Mouse (Mus musculus) C2C12 (cell line): ENCODE measurements around the gene Znrf3. TPM values are rescaled to one million over a fixed set of nuclear protein-coding genes. Genes with fewer than 3 reads are reported as not detected.

ENCODE experiments used
- H3K27me3 ChIP-seq: one replicate; pipeline ENCODE4 v1.6.1; 2011; ENCODE audit not compliant: control insufficient read depth, insufficient read depth, insufficient read length
- H3K36me3 ChIP-seq: one replicate; pipeline ENCODE4 v1.6.1; 2011; ENCODE audit not compliant: control insufficient read depth, insufficient read depth
- H3K4me3 ChIP-seq: one replicate; pipeline ENCODE4 v1.5.1; 2011; ENCODE audit warnings: mild to moderate bottlenecking, control low read depth; ENCODE audit not compliant: poor library complexity, insufficient read depth, severe bottlenecking
- H3K79me2 ChIP-seq: one replicate; pipeline ENCODE4 v1.6.1; 2011; ENCODE audit not compliant: control insufficient read depth, insufficient read depth
- H3K79me3 ChIP-seq: one replicate; pipeline ENCODE4 v1.6.1; 2011; ENCODE audit warnings: low read depth, control low read depth
- H3ac ChIP-seq: one replicate; pipeline ENCODE3; 2011; ENCODE audit warnings: low read depth; ENCODE audit not compliant: control insufficient read depth, insufficient read length
- CEBPB ChIP-seq: IDR thresholded peaks from one replicate; pipeline ENCODE4 v1.6.1; 2011; ENCODE audit warnings: low read depth, mild to moderate bottlenecking, control low read depth, moderate library complexity
- CTCF ChIP-seq: IDR thresholded peaks from one replicate; pipeline ENCODE4 v1.5.1; 2011; ENCODE audit not compliant: control insufficient read depth, insufficient read depth, insufficient read length
- FOSL1 ChIP-seq: IDR thresholded peaks from one replicate; pipeline ENCODE4 v1.8.0; 2011; ENCODE audit warnings: mild to moderate bottlenecking, low read length; ENCODE audit not compliant: poor library complexity, insufficient read depth, severe bottlenecking
- MAX ChIP-seq: IDR thresholded peaks from one replicate; pipeline ENCODE4 v1.6.1; 2011; ENCODE audit warnings: mild to moderate bottlenecking, control low read depth
- MYOD1 ChIP-seq: IDR thresholded peaks from one replicate; pipeline ENCODE4 v1.6.1; 2011; ENCODE audit warnings: low read depth; ENCODE audit not compliant: control insufficient read depth, insufficient read length
- MYOG ChIP-seq: IDR thresholded peaks from one replicate; pipeline ENCODE4 v1.6.1; 2011; ENCODE audit not compliant: control insufficient read depth, insufficient read length; ENCODE audit errors: extremely low read depth
- USF1 ChIP-seq: IDR thresholded peaks from one replicate; pipeline ENCODE4 v1.6.1; 2011; ENCODE audit warnings: low read depth, mild to moderate bottlenecking, control low read depth, moderate library complexity
- polyA plus RNA-seq: library from polyadenylated mRNA; unstranded; fragments of >200 nt; fragmentation: generic; extraction: Trizol; gene quantifications from one replicate; pipeline ENCODE4 v1.2.1, GENCODE M21; 2012; ENCODE audit warnings: missing spikeins

Znrf3 gene
- polyA plus RNA-seq, 1 experiment = 4.0 TPM

GRCm38 (mm10) chr11:5255509-5256014 is 189.1 kb downstream of the Znrf3 start:
- peaks cover 31% of the 10 kb centered on the region for H3K79me3 ChIP-seq

GRCm38 (mm10) chr11:5254016-5254415 is 190.6 kb downstream of the Znrf3 start:
- Histone ChIP-seq H3K79me2 (peaks cover 86% of the 10 kb centered on the region), H3K27me3 (no peaks in the 10 kb centered on the region), H3K4me3 (no peak overlapping the region), H3K79me3 (peaks cover 39% of the 10 kb centered on the region), H3ac (no peak overlapping the region), H3K36me3 (no peaks in the 10 kb centered on the region)
- no peak for TF ChIP-seq CTCF

More at GRCm38 (mm10) chr11:5255509-5256014, 189.1 kb downstream of the Znrf3 start:
- no peak for TF ChIP-seq MAX
- TF ChIP-seq CTCF = no peak
- TF ChIP-seq USF1 = no peak
- no peak for TF ChIP-seq CEBPB
- TF ChIP-seq MYOG = no peak
- TF ChIP-seq MYOD1 = no peak
- no peak for TF ChIP-seq FOSL1
- H3ac ChIP-seq = no peak overlapping the region
- no peaks in the 10 kb centered on the region for H3K36me3 ChIP-seq
- H3K27me3 ChIP-seq = no peaks in the 10 kb centered on the region
- peaks cover 82% of the 10 kb centered on the region for H3K79me2 ChIP-seq
- H3K4me3 ChIP-seq = no peak overlapping the region

GRCm38 (mm10) chr11:5253528-5253927 is 191.1 kb downstream of the Znrf3 start:
- no peak overlapping the region for H3K4me3 ChIP-seq
- no peaks in the 10 kb centered on the region for H3K36me3 ChIP-seq
- TF ChIP-seq CTCF = no peak
- no peak for TF ChIP-seq USF1
- TF ChIP-seq MAX = no peak
- TF ChIP-seq FOSL1 = no peak

GRCm38 (mm10) chr11:5252727-5253126 is 191.9 kb downstream of the Znrf3 start:
- Histone ChIP-seq H3K79me2 (peaks cover 86% of the 10 kb centered on the region), H3K79me3 (peaks cover 35% of the 10 kb centered on the region), H3K27me3 (no peaks in the 10 kb centered on the region), H3K4me3 (no peak overlapping the region), H3K36me3 (no peaks in the 10 kb centered on the region), H3ac (no peak overlapping the region)
- no peak for TF ChIP-seq FOSL1
- no peak for TF ChIP-seq MYOD1
- no peak for TF ChIP-seq CTCF
- no peak for TF ChIP-seq MAX
- no peak for TF ChIP-seq MYOG
- TF ChIP-seq CEBPB = no peak
- no peak for TF ChIP-seq USF1

More at GRCm38 (mm10) chr11:5253528-5253927, 191.1 kb downstream of the Znrf3 start:
- Histone ChIP-seq H3K27me3 (no peaks in the 10 kb centered on the region), H3ac (no peak overlapping the region), H3K79me2 (peaks cover 86% of the 10 kb centered on the region), H3K79me3 (peaks cover 35% of the 10 kb centered on the region)

- H3K36me3 ChIP-seq = no peaks in the 10 kb centered on the region
- H3K79me3 ChIP-seq = peaks cover 31% of the 10 kb centered on the region
- H3ac ChIP-seq = no peak overlapping the region
- TF ChIP-seq CTCF (no peak), MYOG (no peak), USF1 (no peak), CEBPB (no peak), MYOD1 (peak; percentile 76), FOSL1 (no peak), MAX (no peak)
- H3K4me3 ChIP-seq = no peak overlapping the region
- H3K79me2 ChIP-seq = peaks cover 90% of the 10 kb centered on the region
- no peaks in the 10 kb centered on the region for H3K27me3 ChIP-seq
Measured at GRCm38 (mm10) chr11:5251112-5251511, 193.5 kb downstream of the Znrf3 start.

GRCm38 (mm10) chr11:5248200-5248599 is 196.4 kb downstream of the Znrf3 start:
- H3K36me3 ChIP-seq = peaks cover 1% of the 10 kb centered on the region
- TF ChIP-seq MAX = no peak
- no peak for TF ChIP-seq FOSL1
- TF ChIP-seq MYOD1 = no peak
- no peak for TF ChIP-seq CEBPB
- no peak for TF ChIP-seq USF1
- TF ChIP-seq CTCF = no peak
- peaks cover 15% of the 10 kb centered on the region for H3K79me3 ChIP-seq
- no peaks in the 10 kb centered on the region for H3K27me3 ChIP-seq
- no peak overlapping the region for H3ac ChIP-seq
- no peak overlapping the region for H3K4me3 ChIP-seq
- peaks cover 65% of the 10 kb centered on the region for H3K79me2 ChIP-seq
